In the genomic region with DNA sequence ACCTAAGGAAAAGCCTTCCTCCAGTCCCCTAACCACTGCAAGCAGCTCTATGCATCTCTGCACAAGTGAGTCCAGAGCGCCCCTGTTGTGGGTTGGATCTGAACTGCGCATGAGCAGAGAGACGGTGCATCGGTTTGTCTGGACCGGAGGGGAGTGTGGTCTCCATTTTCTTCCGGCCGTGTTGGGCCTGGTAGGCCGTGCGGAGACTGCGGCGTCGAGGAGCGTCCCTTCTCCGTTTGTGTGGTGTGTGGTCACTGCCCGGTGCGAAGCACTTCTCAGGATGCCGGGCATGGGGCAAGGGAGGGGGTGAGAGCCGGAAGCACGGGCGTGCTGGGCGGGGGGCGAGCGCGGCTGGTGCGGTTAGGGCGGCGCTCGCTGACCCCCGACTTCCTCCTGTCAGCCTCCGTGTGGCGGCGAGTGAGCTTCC, we compare ENCODE assay signal across 8 mouse cellular contexts. TPM values are rescaled to one million over a fixed set of nuclear protein-coding genes. Genes with fewer than 3 reads are reported as not detected.
DNase-seq lines count a peak whose midpoint lies in the region; ATAC-seq and TF ChIP-seq lines count a peak whose summit lies in the region.
"Not testable (repeated sequence)": the region's sequence is repeated elsewhere in the genome, so short reads cannot be mapped to it uniquely, and the experiment has no call there.

A gene (plus strand): TSS at position 124 of the 427 bp plus-strand sequence.

- ATAC-seq in limb, embryonic 13.5 days (ENCODE audit: low FRiP score, low read depth), result peak; percentile 99
- peak; percentile 99 for ATAC-seq in midbrain, embryonic 15.5 days (replicated peaks)

- not testable (repeated sequence) for H3K27ac ChIP-seq in bone marrow macrophage, adult 2 months (ENCODE audit: insufficient read depth, low read depth, low read length); embryonic fibroblast, embryonic 13.5 days (ENCODE audit: insufficient read depth, low read length)
- peak within 1 kb of the TSS; percentile 63; the same call in 1 of the 2 replicates for H3K27ac ChIP-seq in limb, embryonic 13.5 days
- H3K27ac ChIP-seq in midbrain, embryonic 15.5 days, result peak within 1 kb of the TSS; percentile 82

- H3K4me1 ChIP-seq in bone marrow macrophage, adult 2 months (ENCODE audit: control insufficient read depth, insufficient read depth, low read length); embryonic fibroblast, embryonic 13.5 days (ENCODE audit: control insufficient read depth, insufficient read depth, low read length); limb, embryonic 13.5 days; midbrain, embryonic 15.5 days: not testable (repeated sequence)

- peak within 1 kb of the TSS; percentile 59 for H3K4me3 ChIP-seq in bone marrow macrophage, adult 2 months (ENCODE audit: insufficient read depth, low read length)
- peak within 1 kb of the TSS; percentile 42 for H3K4me3 ChIP-seq in embryonic fibroblast, embryonic 13.5 days (ENCODE audit: insufficient read depth, low read length)
- peak within 1 kb of the TSS; percentile 44 for H3K4me3 ChIP-seq in limb, embryonic 13.5 days
- H3K4me3 ChIP-seq in midbrain, embryonic 15.5 days, result peak within 1 kb of the TSS; percentile 46

- H3K4me2 ChIP-seq in limb, embryonic 13.5 days (replicated peaks), result peak within 1 kb of the TSS; percentile 55
- peak within 1 kb of the TSS; percentile 44 for H3K4me2 ChIP-seq in midbrain, embryonic 15.5 days

- TF ChIP-seq POLR2A in bone marrow macrophage, adult 2 months (IDR thresholded peaks at IDR 0.05; ENCODE audit: borderline replicate concordance, low read depth, low read length), result not testable (repeated sequence)
- TF ChIP-seq POLR2A in embryonic fibroblast, embryonic 13.5 days (IDR thresholded peaks at IDR 0.05; ENCODE audit: low read depth, low read length), result peak; percentile 62

- H3K36me3 ChIP-seq in limb, embryonic 13.5 days; midbrain, embryonic 15.5 days (replicated peaks): not testable (repeated sequence)

- 6% methylated on average over 17 of the region's 32 CpGs for WGBS in limb, embryonic 13.5 days
- 2% methylated on average over 20 of the region's 32 CpGs for WGBS in midbrain, embryonic 15.5 days

- peak; percentile 15 for DNase-seq in 416B (ENCODE audit: low read depth)
- DNase-seq in heart, adult 9 months (ENCODE audit: low spot score in 2 of 2), result peak; percentile 84 to 89
- peak; percentile 78 for DNase-seq in kidney, adult 9 months
- DNase-seq in spleen, adult 18-20 months, result peak; percentile 60

- not testable (repeated sequence) for H3K9me3 ChIP-seq in limb, embryonic 13.5 days; midbrain, embryonic 15.5 days

- not testable (repeated sequence) for H3K27me3 ChIP-seq in limb, embryonic 13.5 days; midbrain, embryonic 15.5 days (replicated peaks)

- not testable (repeated sequence) for TF ChIP-seq CTCF in bone marrow macrophage, adult 2 months (IDR thresholded peaks at IDR 0.05; ENCODE audit: low read depth, low read length); embryonic fibroblast, embryonic 13.5 days (IDR thresholded peaks at IDR 0.05; ENCODE audit: borderline replicate concordance, insufficient read depth, low read length)

- peak within 1 kb of the TSS; percentile 62 for H3K9ac ChIP-seq in limb, embryonic 13.5 days
- peak within 1 kb of the TSS; percentile 45 for H3K9ac ChIP-seq in midbrain, embryonic 15.5 days

RNA-seq across cellular contexts. Expression of the gene that starts here (rescaled TPM):
- 7.1 and 8.3 TPM in 2 replicates for polyA plus RNA-seq in bone marrow macrophage, adult 2 months (2012; ENCODE audit: insufficient read depth, insufficient read length, missing spikeins)
- polyA plus RNA-seq in embryonic fibroblast, embryonic 13.5 days (2011; ENCODE audit: insufficient read length, low read depth, missing spikeins), result 6.7 and 7.6 TPM in 2 replicates
- 6.0 and 7.4 TPM in 2 replicates for polyA plus RNA-seq in limb, embryonic 13.5 days (2015; fragmentation: Nextera tagmentation; extraction: Ambion mirVana)
- polyA plus RNA-seq in midbrain, embryonic 15.5 days (2015; fragmentation: Nextera tagmentation; extraction: Ambion mirVana), result 9.5 and 10.6 TPM in 2 replicates

Comparison
In these comparisons a context has a peak if more than half of its experiments do, and no peak if none do; other contexts are left out.
1. DNase-seq: peak in every context shown above with its lines; median percentile 86 in heart, adult 9 months; 78 in kidney, adult 9 months; 60 in spleen, adult 18-20 months; 15 in 416B.